Mouse (Mus musculus) liver, postnatal 0 days (tissue): ENCODE data around the gene Adsl.

ENCODE experiments used
- CTCF ChIP-seq: sonication (generic); IDR thresholded peaks from 2 replicates; pipeline ENCODE4 v1.5.1; 2016; ENCODE audit warnings: antibody characterized with exemption, low read depth
- EP300 ChIP-seq: IDR thresholded peaks from 2 replicates; pipeline ENCODE4 v1.6.1; 2016; ENCODE audit warnings: antibody characterized with exemption, low read depth, mild to moderate bottlenecking

GRCm38 (mm10) chr15:80979611-80980010 lies 31.3 kb downstream of the Adsl start:
- TF ChIP-seq EP300 (no peak), CTCF (no peak)
